Mouse (Mus musculus) adrenal gland, adult 2 months (tissue): ENCODE measurements around the gene Msi1. TPM values are rescaled to one million over a fixed set of nuclear protein-coding genes. Genes with fewer than 3 reads are reported as not detected.
A peak's percentile ranks its signal among the peaks of the same experiment; 100 is the strongest.

Experiments
- DNase-seq: peaks from one replicate; pipeline ENCODE4 v3.0.0; 2021
- long read RNA-seq: library from polyadenylated mRNA; stranded (forward); transcript quantifications from one replicate; pipeline ENCODE4 v2.0.0, GENCODE M21; 2021
- polyA plus RNA-seq: library from polyadenylated mRNA; depleted of rRNA; stranded (reverse); fragments of >200 nt; gene quantifications from 2 replicates; pipeline ENCODE4 v1.2.3, GENCODE M21; 2012; rRNA removed
- total RNA-seq, 2 experiments: library from RNA; stranded (reverse); gene quantifications; 2 replicates each; pipeline ENCODE4 v1.2.3; 2021

The Msi1 gene
- total RNA-seq, result 10 to 100 TPM; 16.3 to 19.1 TPM
- polyA plus RNA-seq, result 24.0 and 29.5 TPM in 2 replicates
- long read RNA-seq, partial matches to known transcripts, result 0 of 2 reads
- long read RNA-seq, other reads (novel, unspliced or antisense), result 1 of 2 reads

DNA sequence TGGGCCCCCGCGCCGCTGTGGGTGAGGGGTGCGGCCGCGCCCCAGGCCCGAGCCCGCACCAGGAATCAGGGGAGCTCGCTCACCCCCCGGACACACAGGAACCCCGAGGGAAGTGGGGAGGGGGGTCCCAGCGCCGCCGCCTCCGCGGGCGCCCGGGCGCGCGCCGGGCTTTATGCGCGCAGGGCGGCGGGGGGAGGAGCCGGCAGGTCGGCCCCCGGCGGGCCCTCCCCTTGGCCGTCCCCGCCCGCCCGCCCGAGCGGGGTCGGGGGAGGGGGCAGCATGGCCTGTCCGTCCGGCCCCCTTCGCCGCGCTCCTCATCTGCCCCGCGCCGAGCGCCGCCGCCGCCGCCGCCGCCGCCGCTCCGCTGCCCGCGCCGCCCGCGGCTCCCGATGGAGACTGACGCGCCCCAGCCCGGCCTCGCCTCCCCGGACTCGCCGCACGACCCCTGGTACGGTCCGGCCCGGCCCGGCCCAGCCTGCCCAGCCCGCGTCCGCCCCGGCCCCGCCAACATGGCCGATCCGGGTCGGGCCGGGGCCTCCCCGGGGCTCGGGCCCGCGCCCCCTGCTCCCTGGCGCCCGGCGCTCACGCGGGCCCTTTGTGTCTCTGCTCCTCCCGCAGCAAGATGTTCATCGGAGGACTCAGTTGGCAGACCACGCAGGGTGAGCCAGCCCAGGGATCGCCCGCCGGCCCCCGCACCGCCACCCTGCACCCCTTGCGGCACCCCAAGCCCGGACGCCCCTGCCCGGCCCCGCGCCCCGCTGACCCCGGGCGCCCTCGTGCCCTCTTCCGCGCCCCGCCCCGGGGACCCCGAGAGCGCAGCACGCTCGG lies at the start of gene Msi1:
Msi1 (plus strand) TSS at position 241 of the 828 bp plus-strand sequence.
- peak; percentile 67 for DNase-seq

- no peak for DNase-seq
These were observed 37.5 kb upstream of the Msi1 start for GRCm38 (mm10) chr5:115391935-115392334.

- DNase-seq, result no peak
These were observed 36.4 kb upstream of the Msi1 start for GRCm38 (mm10) chr5:115392969-115393368.

- DNase-seq, result no peak
These were observed 35.2 kb upstream of the Msi1 start for GRCm38 (mm10) chr5:115394223-115394622.

DNA sequence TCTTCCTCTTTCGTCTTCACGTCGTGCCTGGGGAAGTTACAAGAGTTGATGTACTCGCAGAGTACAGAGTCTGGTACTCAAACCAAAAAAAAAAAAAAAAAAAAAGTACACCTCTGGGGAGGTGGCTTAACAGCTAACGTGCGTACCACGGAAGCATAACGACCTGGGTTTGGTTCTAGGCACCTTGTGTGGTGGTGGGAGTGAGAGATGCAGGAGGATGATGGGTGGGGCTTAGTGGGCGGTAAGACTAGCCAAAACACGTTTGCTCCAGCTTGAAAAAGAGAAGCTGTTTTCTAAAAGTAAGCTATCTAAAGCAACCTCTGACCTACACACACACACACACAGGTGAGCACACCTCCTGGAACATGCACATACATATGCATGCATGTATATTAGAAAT lies 34.6 kb upstream of the Msi1 start:
- no peak for DNase-seq

GRCm38 (mm10) chr5:115396654-115397053 lies 32.7 kb upstream of the Msi1 start:
- no peak for DNase-seq

DNA sequence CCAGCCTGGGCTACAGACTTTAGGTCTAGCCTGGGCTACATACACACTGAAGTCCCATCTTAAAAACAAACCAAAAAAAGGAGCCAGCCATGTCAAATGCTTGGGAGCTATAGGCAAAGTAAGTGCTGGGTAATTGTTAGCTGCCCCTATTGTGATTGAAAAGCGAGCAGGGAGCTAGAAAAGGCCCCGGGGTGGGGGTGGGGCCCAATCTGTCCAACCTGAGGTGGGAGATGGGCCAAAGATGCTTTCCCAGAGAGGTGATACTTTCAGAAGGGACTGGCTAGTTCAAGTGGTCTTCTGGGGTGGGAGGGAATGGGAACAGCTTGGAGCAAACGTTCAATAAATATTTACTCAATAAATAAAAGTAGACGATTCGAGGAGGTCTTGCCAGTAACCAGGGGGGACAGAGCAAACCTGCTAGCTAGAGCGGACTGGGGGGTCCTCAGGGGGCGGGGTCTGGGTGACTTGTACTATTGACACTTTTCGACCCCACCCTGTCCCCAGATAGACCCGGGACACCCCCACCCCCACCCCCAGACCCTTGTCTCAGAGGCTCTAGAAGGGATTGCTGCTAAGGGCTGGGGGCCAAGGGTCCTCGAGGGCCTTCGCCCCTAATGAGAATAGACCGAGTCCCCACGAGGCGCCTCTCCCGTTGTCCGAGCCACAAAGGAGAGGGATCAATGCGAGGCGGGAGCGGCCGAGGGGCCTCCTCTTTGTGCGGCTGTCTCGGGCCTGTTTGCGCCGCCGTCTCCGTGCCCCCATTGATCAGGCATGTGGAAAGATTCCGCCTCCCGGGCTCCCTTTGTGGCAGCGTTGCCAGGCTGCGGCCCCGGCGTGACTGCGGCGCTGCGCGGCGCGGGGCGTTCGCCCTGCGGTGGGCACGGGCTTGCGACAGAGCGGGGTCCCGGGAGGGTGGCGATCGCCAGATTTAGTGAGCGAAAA lies 31.3 kb upstream of the Msi1 start:
- peak; percentile 31 for DNase-seq

- no peak for DNase-seq
These were observed 27.3 kb upstream of the Msi1 start for GRCm38 (mm10) chr5:115402063-115402462.

- no peak for DNase-seq
These were observed 25.8 kb upstream of the Msi1 start for GRCm38 (mm10) chr5:115403436-115404140.

DNA sequence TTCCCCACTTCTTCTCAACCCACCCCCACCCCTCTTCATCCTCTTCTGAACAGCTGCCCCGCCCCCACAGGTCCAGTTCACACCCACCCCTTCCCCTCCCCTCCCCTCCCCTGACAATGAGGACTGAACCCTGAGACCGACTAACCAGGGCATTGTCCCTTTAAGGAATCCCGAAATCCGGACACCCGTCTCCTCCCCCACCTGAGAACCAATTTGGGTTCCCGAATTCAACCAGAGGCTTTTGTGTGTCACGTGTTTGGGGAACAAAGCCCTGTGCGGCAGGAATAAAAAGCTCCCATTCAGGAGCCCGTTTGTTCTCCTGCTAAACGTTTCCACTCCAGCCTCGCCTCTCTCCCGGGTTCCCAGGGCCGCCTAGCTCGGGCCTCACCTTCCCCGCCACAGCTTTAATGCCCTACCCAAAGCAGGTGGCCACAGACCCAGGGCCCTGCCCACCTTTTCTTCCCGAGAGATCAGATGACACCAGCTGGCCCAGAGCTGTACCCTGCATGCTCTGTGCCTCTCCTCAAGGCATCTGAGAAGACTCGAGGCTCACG lies 25.1 kb upstream of the Msi1 start:
- DNase-seq, result peak; percentile 26

- no peak for DNase-seq
These were observed 24.2 kb upstream of the Msi1 start for GRCm38 (mm10) chr5:115405205-115405604.

DNA sequence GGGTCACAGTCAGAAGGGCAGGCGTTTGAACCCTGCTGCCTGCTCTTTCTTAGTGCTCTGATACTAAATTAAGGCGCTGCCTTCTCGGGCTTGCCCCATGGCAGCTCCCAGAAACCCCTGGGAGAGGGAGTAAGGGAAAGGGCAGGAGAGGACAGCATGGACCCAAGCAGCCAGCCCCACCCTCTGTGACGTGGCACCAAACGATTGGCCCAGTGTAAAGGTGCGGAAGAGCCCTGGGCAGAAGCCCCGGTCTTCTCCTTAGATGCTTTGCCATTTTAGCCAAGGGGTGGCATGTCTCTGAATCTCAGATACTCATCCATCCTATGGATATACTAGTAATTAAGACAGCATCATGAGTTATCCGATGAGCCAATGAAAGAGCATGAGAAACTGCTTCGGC lies 21.3 kb upstream of the Msi1 start:
- peak; percentile 21 for DNase-seq

- peak; percentile 42 for DNase-seq
These were observed 14.0 kb upstream of the Msi1 start for GRCm38 (mm10) chr5:115415111-115416085.

GRCm38 (mm10) chr5:115428831-115429358 lies 504 bp upstream of the Msi1 start:
- DNase-seq, result no peak

- peak; percentile 68 for DNase-seq
These were observed 975 bp downstream of the Msi1 start for GRCm38 (mm10) chr5:115430187-115430960.

DNA sequence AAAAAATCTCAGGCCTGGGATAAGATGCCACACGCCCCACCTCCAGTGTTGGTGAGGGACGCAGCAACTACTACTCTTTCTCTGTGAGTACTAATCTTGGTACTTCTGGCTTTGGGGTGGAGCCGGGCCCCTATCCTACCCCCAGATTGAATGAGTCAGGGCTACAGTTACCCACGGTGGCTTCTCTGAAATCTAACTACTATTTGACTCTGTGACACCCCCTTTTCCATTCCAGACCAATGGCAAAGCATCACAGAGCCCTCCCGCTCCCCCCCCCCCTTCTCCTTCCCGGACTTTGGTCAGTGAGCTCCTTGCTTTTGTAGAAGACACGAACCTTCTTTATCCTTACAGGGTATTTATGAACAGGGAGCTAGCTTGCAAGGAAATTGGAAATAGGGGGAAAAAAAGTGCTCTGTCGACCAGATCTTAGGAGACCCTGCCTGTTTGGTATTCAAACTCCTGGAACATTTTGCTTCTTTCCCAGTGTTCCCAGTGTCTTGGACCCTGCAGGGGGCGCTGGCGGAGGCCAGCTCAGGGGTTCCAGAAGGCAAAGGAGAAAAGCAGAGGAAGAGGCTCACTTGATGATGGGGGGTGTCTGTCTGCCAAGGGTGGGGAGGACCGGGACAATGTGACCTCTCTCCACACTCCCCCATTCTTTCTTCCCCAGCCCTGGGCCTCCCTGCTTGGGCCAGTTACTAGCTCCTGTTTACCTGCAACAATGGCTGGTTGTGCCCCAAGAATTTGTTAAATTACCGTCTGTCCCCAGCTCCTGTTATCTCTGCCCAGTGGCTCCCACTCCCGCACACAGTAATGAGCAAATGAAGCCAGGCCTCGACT lies 1.9 kb downstream of the Msi1 start:
- DNase-seq, result no peak

GRCm38 (mm10) chr5:115431898-115432259 lies 2.5 kb downstream of the Msi1 start:
- DNase-seq, result no peak

GRCm38 (mm10) chr5:115432395-115432794 lies 3.0 kb downstream of the Msi1 start:
- DNase-seq, result no peak
